Mouse (Mus musculus) CH12.LX (cell line): ENCODE measurements at regions not wholly inside any gene's neighbourhood (a gene's known extent, or its start where the extent isn't known, plus 50 kb on each side); places are given as distances from the start of the nearest gene placed in this dataset.

Source experiments
- CTCF ChIP-seq, 2 experiments: IDR thresholded peaks in 1 of 2; conservative IDR thresholded peaks in 1 of 2; 2 replicates each; pipeline ENCODE4 v1.5.1; 2011 to 2012; ENCODE audit warnings: low read depth in 2 of 2, low read length in 2 of 2, improper control_type of control experiment in 1 of 2, inconsistent platforms in 1 of 2, mild to moderate bottlenecking in 1 of 2, moderate library complexity in 1 of 2
- ELF1 ChIP-seq: IDR thresholded peaks from 2 replicates; pipeline ENCODE4 v1.6.1; 2014; ENCODE audit warnings: low read depth, mild to moderate bottlenecking, inconsistent platforms, low read length, improper control_type of control experiment
- EP300 ChIP-seq: IDR thresholded peaks from 2 replicates; pipeline ENCODE4 v1.6.1; 2011; ENCODE audit warnings: low read length, improper control_type of control experiment
- HCFC1 ChIP-seq: IDR thresholded peaks from 2 replicates; pipeline ENCODE4 v1.6.1; 2012; ENCODE audit warnings: low read depth, mild to moderate bottlenecking, inconsistent platforms, low read length, improper control_type of control experiment
- KAT2A ChIP-seq: IDR thresholded peaks from 2 replicates; pipeline ENCODE4 v1.6.1; 2012; ENCODE audit warnings: low read length, improper control_type of control experiment, inconsistent platforms; ENCODE audit not compliant: insufficient replicate concordance
- PAX5 ChIP-seq: IDR thresholded peaks from 2 replicates; pipeline ENCODE4 v1.6.1; 2012; ENCODE audit warnings: low read length, inconsistent platforms, mixed read lengths
- TBP ChIP-seq: conservative IDR thresholded peaks from 2 replicates; pipeline ENCODE4 v1.6.1; 2011; ENCODE audit warnings: low read depth, low read length, improper control_type of control experiment
- UBTF ChIP-seq: IDR thresholded peaks from 2 replicates; pipeline ENCODE4 v1.6.1; 2012; ENCODE audit warnings: low read depth, mild to moderate bottlenecking, inconsistent platforms, low read length, improper control_type of control experiment, moderate library complexity
- ZC3H11A ChIP-seq: IDR thresholded peaks from 2 replicates; pipeline ENCODE4 v1.6.1; 2012; ENCODE audit warnings: low read depth, mild to moderate bottlenecking, inconsistent platforms, low read length, improper control_type of control experiment

DNA sequence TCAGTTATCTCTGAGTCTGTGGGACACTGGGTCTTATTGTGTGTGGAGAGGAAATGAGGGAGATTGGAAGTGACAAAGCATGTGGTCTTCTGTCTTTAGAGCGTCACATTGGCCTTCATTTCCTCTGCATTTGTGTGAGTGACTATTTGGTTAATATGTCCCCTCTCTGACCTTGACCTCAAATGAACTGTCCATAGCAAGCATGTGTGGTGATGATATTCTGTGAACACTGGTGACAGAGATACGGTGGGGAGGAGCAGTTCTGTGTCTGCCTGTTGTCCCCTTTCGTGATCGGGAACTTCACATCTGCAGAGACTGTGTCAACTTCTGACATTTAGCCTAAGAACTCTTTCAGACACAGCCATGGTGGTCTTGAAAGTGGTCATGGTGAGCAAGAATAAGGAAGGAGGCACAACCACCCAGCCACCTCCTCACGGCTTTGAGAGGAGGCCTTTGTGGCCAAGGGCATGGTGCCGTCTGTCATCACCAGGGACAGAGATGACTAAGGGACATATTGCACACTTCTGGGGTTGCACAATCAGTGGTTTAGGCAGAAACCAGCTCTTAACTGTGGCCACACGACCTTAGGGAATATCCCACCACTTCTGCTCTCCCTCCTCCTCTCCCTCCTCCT, 79.2 kb upstream of the Sulf2 start:
- TF ChIP-seq CTCF (conservative IDR thresholded peaks at IDR 0.05 in 1 of 2, IDR thresholded peaks at IDR 0.05 in 1 of 2; ENCODE audit: low read depth in 2 of 2, low read length in 2 of 2) = no peak
- TF ChIP-seq EP300 = no peak
- no peak for TF ChIP-seq ELF1
- no peak for TF ChIP-seq PAX5
- no peak for TF ChIP-seq TBP
- TF ChIP-seq HCFC1 = no peak
- no peak for TF ChIP-seq UBTF
- TF ChIP-seq KAT2A = no peak
- TF ChIP-seq ZC3H11A = no peak
